Mouse (Mus musculus): ENCODE measurements around the gene Clrn2.

The Clrn2 gene

GRCm38 (mm10) chr5:45453451-45453850 is at the start of gene Clrn2:
Gene Clrn2, plus strand, starts transcription at chr5:45453751.
- in situ Hi-C loops (cut with MboI, MseI), result loop anchor here (5.0 kb wide), 1 partner anchor 39 kb away; the partner anchor contains the start of gene Lap3

DNA sequence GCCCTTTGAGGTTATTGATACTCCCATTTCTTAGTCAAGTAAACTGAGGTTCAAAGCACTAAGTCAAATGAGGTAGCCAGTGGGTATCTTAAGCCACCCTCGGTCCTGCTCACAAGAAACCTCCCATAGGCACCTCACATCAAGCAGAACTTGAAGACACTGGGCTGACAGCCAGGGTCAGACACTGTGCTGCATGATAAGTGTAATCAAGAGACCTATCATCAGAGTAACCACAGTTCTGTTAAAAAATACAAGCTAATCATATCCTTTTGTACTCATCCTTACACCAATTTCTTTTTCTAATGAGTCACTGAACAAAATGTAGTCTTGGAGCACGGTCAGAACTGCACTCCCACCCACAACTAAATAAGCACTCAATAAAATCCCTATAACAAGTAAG is 47.4 kb upstream of the Clrn2 start:
- in situ Hi-C loops (cut with MboI, MseI), result no loop called here

- in situ Hi-C loops (cut with MboI, MseI), result no loop called here
Measured at GRCm38 (mm10) chr5:45416478-45416877, 37.1 kb upstream of the Clrn2 start.

DNA sequence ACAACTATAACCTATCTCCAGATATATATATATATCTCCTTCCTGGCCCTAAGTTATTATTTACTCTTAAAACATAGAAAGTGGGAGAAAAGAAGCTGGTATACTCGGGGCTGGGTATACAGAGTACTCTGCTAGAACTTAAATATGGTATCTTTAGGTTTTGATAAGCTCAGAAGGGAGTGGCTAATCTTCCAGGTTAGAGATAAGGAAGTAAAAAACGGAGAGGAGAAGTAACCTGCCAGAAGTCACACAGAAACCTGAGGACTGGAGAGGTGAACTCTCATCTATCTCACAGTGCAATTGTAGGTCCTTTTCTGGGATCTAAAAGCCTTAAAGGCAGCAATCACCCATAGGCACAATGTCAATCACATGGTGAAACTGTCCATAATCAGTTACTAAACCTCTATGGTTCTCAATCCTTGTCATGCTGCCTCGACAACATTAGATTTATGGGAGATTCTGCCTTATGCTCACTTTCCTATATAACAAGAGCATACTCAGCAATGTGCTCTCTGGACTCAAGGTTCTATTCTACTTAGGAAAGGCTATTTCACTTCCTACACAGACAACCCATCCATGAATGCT is 35.6 kb upstream of the Clrn2 start:
- in situ Hi-C loops (cut with MboI, MseI), result no loop called here

GRCm38 (mm10) chr5:45419841-45420638 is 33.5 kb upstream of the Clrn2 start:
- in situ Hi-C loops (cut with MboI, MseI), result loop anchor here (10.0 kb wide), 1 partner anchor 1135 kb away; no protein-coding TSS in a partner anchor

GRCm38 (mm10) chr5:45421881-45422844 is 31.4 kb upstream of the Clrn2 start:
- in situ Hi-C loops (cut with MboI, MseI), result loop anchor here (10.0 kb wide), 1 partner anchor 1137 kb away; no protein-coding TSS in a partner anchor

GRCm38 (mm10) chr5:45424021-45424886 is 29.3 kb upstream of the Clrn2 start:
- in situ Hi-C loops (cut with MboI, MseI), result loop anchor here (10.0 kb wide), 1 partner anchor 1139 kb away; no protein-coding TSS in a partner anchor

- in situ Hi-C loops (cut with MboI, MseI), result loop anchor here (10.0 kb wide), 1 partner anchor 1141 kb away; no protein-coding TSS in a partner anchor
Measured at GRCm38 (mm10) chr5:45425771-45426170, 27.8 kb upstream of the Clrn2 start.

DNA sequence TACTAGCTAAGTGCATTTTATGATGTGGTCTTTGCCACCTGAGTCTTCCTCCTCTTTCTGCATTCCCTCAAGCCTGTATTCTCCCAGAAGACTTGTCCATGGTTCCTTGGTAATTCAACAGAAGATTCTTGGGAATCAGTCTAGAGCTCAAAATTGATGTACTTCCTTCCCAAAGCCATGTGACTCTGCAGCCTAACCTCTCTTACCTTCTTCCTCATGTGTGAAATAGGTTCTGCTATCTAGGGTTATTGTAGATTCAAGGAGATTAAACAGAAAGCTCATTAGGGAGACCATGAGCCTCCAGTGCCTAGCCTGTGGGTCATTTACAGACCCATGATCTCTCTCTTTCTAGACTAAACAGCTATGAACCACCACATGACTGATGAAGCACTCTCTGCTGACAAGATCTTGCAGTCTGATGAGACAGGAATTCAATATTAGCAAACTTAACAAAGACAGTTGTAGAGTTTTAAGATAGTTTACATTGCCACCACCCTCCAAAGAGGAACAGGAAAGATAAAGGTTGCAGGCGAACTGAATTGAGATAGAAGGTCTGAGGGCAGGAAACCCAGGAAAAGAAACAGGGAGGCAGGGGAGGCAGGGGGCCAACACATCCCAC is 27.0 kb upstream of the Clrn2 start:
- in situ Hi-C loops (cut with MboI, MseI), result loop anchor here (10.0 kb wide), 1 partner anchor 1142 kb away; no protein-coding TSS in a partner anchor

DNA sequence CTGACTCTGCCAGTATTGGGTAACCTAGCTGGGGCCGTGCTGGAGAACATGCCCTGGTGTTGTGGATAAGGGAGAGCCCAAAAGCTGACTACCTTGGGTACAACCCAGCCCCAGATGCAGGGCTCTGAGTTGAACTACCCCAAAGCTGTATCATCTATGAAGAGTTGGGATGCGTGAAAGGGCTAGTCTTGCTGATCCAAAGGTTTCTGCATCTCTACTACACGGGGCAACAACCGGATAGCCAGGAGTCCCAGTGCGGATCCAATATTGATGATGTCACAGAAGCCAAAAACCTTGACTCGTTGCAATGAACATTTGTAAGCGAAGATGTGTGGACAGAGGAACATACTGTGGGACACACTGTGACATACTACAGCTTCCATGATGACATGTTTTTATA is 25.7 kb upstream of the Clrn2 start:
- in situ Hi-C loops (cut with MboI, MseI), result loop anchor here (10.0 kb wide), 1 partner anchor 1143 kb away; no protein-coding TSS in a partner anchor

DNA sequence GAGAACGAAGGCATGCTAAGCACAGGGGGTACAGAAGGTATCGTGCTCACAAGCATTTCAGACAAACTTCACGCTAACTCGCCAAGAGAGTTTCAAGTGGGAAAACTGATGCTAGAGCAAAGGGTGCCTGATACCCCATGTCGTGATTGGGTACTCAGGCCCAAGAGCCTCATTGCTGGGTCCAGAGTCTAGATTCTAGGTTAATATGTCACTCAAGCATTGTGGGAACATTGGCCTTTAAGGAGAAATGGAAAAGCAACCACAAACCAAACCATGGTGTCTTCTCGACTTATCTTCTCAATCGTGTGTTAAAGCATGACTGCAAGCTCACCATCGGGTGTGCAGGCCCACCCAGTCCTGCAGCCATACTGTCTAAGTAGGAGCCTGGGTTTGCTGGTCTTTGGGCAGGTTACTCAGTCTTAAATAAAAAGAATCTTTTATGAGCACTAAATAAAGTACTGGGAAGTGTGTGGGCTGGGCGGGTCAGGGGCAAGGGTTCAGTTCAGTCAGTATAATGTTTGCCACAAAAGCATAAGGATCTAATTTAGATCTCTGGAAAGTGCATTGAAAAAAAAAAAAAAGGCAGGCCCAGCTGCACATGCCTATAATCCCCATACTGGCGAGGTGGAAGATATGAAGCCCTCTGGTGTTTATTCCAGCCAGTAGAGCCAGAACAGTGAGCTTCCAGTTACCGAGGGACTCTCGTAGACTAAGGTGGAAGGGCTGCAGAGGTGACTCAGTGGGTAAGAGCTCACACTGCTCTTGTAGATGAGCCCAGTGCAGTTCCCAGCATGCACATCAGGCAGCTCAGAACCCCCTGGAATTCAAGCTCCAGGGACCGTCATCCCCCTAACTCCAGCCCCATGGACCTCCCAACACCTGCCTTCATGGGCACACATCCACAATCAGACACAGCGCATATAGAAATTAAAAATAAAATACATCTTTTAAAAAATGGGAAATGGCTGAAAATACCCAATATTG is 17.3 kb upstream of the Clrn2 start:
- in situ Hi-C loops (cut with MboI, MseI), result no loop called here

GRCm38 (mm10) chr5:45437826-45438225 is 15.7 kb upstream of the Clrn2 start:
- in situ Hi-C loops (cut with MboI, MseI), result no loop called here

DNA sequence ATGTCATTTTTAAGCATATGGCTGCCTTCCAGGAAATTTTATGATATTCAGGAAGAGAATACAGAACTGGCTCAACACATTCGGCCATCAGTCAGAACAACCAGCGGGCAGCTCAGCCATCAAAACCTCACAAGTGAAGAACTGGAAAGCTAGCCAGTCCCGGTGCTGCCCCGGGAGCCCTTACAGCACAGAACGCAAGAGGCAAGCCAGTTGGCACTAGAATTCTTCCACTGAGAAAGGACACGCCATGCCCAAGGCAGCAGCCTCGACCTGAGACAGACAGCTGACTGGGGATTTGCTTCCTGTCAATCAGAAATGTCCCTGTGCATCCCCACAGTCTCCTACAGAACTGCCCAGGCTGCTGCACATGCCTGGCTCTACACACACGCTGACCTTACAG is 15.2 kb upstream of the Clrn2 start:
- in situ Hi-C loops (cut with MboI, MseI), result no loop called here

GRCm38 (mm10) chr5:45441124-45441523 is 12.4 kb upstream of the Clrn2 start:
- in situ Hi-C loops (cut with MboI, MseI), result no loop called here

DNA sequence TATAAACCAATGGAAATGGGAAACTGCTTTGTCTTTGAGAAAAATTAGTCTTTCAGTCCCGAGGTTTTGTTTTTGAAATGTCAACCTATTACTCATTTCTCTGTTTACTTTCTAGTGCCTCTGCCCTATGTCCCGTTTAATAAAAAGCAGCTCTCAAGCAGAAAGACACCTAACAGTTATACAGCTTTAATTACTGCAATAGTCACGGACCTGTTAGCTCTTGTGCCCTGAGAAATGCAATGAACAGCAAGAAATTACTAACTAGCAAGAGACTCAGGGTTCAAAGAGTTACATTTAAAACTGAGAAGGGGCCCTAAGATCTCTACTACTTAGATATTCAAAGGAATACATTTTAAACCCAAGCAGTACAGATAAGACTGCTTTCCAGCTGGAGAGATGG is 11.8 kb upstream of the Clrn2 start:
- in situ Hi-C loops (cut with MboI, MseI), result no loop called here

DNA sequence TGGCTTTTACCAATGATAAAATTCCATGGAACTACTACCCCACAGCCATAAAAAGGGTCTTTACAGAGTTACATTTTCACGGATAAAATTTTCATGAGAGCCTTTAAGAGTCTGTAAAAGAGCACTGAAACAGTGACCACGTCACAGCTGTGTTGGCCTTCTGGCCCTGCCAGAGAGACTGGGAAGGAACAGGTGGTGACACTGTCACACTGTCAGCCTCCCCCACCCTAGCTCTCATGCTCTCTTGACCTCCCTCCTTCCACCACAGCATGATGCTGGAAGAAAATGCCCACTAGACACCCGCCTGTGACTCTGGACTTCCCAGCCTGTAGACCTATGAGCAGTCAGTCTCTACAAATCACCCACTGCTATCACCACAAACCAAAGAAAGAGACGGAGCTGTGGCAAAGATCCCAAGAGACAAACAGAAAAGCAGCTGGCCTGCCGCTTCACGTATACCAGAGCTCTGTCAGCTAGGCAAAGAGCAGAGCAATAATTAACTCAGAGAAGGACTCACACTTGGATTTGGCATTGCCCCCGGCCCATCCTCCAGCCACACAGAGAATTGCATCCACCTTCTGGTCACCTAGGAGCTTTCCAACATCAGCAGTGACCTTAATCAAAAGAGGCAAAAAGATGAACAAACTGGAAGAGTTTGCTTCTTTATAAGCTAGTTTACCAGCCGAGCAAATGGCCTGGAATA is 9.3 kb upstream of the Clrn2 start:
- in situ Hi-C loops (cut with MboI, MseI), result no loop called here

- in situ Hi-C loops (cut with MboI, MseI), result no loop called here
Measured at GRCm38 (mm10) chr5:45448676-45449075, 4.9 kb upstream of the Clrn2 start.

- in situ Hi-C loops (cut with MboI, MseI), result no loop called here
Measured at GRCm38 (mm10) chr5:45449206-45449605, 4.3 kb upstream of the Clrn2 start.
